Mouse (Mus musculus) bone marrow macrophage, adult 2 months (primary cell): ENCODE results near the gene Nr1h4. TPM values are rescaled to one million over a fixed set of nuclear protein-coding genes. Genes with fewer than 3 reads are reported as not detected.

Source experiments
- H3K27ac ChIP-seq: 2 replicates; pipeline ENCODE4 v1.5.1; 2012; ENCODE audit warnings: low read depth, low read length; ENCODE audit not compliant: insufficient read depth
- H3K4me1 ChIP-seq: 2 replicates; pipeline ENCODE4 v1.6.1; 2012; ENCODE audit warnings: low read length; ENCODE audit not compliant: control insufficient read depth, insufficient read depth
- H3K4me3 ChIP-seq: 2 replicates; pipeline ENCODE4 v1.5.1; 2012; ENCODE audit warnings: mild to moderate bottlenecking, low read length, moderate library complexity; ENCODE audit not compliant: insufficient read depth
- CTCF ChIP-seq: IDR thresholded peaks from 2 replicates; pipeline ENCODE4 v1.5.1; 2012; ENCODE audit warnings: low read depth, mild to moderate bottlenecking, low read length, moderate library complexity
- POLR2A ChIP-seq: IDR thresholded peaks from 2 replicates; pipeline ENCODE4 v1.6.1; 2012; ENCODE audit warnings: mild to moderate bottlenecking, low read depth, low read length, borderline replicate concordance
- polyA plus RNA-seq: library from polyadenylated mRNA; stranded (reverse); fragments of >200 nt; gene quantifications from 2 replicates; pipeline ENCODE4 v1.2.4, GENCODE M21; 2012; ENCODE audit not compliant: missing spikeins, insufficient read depth, insufficient read length

The Nr1h4 gene
- polyA plus RNA-seq, 1 experiment, result not detected

DNA sequence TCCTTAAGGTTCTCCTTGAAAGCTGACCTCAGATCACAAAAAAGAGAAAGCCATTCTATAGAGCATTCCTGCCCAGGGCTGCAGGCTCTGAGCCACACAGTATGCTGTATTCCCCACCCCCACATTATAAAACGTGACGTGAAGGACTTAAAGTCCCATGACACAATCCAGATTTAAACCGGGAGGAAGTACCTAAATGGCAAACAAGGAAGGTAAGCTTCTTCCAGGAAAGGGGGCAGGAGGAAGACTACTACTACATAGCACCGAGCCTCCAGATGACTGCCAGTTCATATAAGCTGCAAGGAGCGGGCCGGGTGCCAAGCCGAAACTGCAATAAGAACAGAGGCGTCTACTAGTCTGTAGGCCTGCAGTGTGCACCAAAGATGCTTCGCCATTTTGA is 97.5 kb downstream of the Nr1h4 start:
- H3K4me1 ChIP-seq, result peaks cover 17% of the 10 kb centered on the region; the same call in 1 of the 2 replicates
- H3K4me3 ChIP-seq, result no peak overlapping the region
- H3K27ac ChIP-seq, result no peak overlapping the region
- TF ChIP-seq POLR2A (no peak), CTCF (no peak)

DNA sequence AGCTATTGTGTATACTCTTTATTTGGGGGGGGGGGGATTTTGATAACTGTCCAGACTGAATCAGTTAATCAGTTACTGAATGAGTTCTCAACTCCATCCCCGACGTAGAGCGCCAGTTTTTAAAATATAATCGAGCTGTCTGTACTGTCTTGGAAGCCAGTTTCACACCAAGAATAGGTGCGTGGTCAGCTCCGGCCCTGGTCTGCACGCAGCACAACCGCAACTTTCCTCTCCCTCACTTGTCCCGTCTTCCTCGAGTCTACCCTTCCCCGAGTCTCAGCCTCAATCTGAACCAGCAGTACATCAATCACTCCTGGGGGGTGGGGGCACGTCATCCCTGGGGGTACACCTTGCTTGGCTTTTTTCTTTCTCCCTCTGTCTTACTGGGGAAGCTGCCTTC is 98.0 kb downstream of the Nr1h4 start:
- no peak overlapping the region for H3K27ac ChIP-seq
- no peak overlapping the region for H3K4me3 ChIP-seq
- TF ChIP-seq POLR2A (no peak), CTCF (no peak)
- peaks cover 16% of the 10 kb centered on the region; the same call in 1 of the 2 replicates for H3K4me1 ChIP-seq

DNA sequence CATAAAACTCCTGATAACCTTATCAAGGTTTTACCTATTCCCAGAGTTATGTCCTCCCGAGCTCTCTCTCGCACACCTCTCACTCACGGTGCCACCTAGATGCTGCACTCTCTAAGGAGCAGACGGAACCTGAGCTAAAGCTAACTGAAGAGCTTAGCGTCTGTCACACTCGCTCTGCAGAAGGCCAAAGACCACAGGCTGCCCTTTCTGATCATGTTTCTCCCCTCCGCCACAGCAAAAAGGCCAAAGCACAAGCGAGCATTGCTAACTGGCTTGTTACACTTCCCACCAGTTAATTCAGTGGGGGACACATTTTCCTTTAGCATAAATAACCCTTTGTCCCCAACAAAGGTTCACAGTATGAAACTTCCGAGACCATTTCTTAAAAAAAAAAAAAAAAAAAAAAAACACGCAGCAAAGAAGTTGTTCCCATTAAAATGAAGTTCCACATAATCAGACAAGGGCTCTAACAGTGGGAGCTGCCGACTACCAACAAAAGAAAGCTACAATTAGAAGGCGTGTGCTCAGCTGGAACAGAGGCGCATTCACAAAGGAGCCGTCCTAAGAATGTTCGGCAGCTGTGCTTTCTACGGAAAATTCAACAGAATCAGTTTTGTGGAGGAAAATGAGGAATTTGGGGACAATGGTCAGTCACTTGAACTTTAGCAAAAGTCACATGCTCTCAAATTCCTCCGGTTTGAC is 98.7 kb downstream of the Nr1h4 start:
- Histone ChIP-seq H3K4me1 (peaks cover 15% of the 10 kb centered on the region; the same call in 1 of the 2 replicates), H3K27ac (no peak overlapping the region), H3K4me3 (no peak overlapping the region)
- TF ChIP-seq CTCF (no peak), POLR2A (no peak)

DNA sequence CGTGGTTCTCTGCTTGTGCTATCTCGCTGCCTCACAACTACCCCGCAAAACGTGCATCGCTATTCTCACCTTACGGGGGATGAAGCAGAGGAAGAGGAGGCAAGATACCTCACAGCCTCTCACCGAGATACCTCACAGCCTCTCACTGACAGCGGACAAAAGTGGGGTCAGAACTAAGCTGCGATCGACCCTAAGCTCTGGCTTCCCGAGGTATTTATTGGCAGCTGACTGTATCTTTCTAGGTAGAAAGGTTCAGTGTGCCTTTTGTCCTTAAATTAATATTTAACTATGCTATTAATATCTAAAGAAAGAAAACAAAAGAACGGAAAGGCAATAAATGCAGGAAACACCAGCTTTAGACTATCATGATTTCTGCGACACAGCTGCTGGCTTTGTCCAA is 100.6 kb downstream of the Nr1h4 start:
- Histone ChIP-seq H3K4me3 (no peak overlapping the region), H3K27ac (no peak overlapping the region), H3K4me1 (peaks cover 14% of the 10 kb centered on the region; the same call in 1 of the 2 replicates)
- TF ChIP-seq POLR2A (no peak), CTCF (no peak)

DNA sequence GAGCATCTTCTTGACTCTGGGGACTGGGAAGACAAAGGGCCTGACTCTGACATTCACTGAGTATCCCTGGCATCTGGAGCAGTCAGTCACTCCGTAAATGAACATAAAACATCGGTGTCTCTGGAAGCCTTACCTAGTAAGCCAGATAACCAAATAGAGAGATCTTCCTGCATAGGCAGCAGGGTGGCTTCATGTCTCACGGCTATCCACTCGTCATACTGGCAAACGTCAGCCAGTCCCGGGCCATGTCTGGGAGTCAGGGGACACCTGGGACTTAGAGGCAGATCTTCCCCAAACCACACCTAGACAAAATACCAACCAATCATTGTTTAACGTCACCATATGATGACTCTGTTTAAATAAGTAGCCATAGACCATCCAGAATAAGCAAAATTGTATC is 102.6 kb downstream of the Nr1h4 start:
- TF ChIP-seq POLR2A (no peak), CTCF (no peak)

DNA sequence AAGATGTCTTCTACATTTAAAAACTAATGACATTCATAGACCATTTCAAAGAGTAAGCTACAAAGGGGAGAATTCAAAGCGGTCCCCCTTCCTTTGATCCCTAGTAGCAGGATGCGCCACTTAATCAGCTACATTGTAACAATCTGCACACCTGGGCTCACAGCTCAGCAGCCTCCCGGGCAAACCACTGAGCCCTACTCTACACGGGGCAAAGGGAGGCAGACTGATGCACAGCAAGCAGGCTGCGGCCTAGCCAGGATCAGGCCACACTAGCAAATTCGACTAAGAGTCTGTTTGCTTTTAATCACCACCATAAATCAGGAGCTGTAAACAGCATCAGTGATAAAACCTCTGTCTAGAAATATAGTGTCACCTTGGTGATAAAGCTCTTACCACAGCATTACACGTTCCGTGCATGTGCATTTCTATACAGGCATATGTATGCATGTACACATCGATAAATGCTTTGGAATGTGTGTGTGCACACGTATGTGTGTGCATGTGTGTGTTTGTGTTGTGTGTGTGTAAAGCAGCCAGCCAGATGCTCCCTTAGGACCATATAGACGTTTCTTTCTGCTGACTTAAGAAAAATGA is 108.5 kb downstream of the Nr1h4 start:
- H3K27ac ChIP-seq, result no peak overlapping the region
- TF ChIP-seq CTCF (no peak), POLR2A (no peak)
- no peak overlapping the region for H3K4me3 ChIP-seq
- no peaks in the 10 kb centered on the region for H3K4me1 ChIP-seq

More for the DNA sequence above, 102.6 kb downstream of the Nr1h4 start:
- Histone ChIP-seq H3K27ac (no peak overlapping the region), H3K4me3 (no peak overlapping the region), H3K4me1 (peaks cover 6% of the 10 kb centered on the region; the same call in 1 of the 2 replicates)

DNA sequence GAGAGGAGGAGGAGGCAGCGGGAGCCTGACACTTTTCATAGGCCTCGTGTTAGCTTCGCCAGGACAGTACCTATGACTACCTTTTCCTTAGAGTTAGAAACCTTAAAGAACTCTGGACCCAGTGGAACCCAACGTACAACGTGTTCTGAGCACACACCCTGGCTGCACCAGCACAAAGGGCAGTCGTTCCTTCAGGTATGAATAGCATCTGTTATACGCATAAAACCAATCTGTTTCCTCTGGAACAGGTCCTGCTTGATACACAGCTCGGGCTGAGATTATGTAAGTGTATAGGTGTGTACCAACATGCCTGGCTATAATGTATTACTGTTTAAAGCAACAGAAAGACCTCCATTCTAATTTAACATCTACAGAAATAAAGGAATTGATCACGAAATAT is 109.2 kb downstream of the Nr1h4 start:
- Histone ChIP-seq H3K4me1 (no peaks in the 10 kb centered on the region), H3K27ac (no peak overlapping the region), H3K4me3 (no peak overlapping the region)
- TF ChIP-seq POLR2A (no peak), CTCF (no peak)

DNA sequence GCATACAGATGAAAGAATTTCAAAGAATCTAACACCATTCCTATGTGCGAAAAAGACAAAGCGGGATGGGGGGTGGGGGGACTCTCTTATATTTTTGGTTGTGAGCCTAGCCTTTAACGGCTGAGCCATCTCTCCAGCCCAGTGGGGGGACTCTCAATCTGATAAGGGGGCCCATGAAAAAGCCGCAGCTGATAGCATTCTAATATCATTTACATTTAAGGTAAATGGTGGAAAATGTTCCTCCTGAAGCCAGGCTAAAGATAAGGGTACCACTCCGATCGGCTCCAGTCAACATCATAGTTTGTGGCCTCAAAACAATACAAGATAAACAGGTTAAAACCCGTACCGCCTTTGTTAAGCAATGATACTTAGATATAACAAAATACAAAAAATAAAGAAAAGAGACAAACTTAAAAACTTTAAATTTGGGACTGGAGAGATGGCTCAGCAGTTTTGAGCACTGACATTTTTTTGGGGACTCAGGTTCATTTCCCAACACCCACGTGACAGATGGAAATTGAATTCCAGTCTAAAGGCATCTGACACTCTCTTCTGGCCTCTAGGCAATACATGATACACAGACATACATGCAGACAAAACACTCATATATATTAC is 110.1 kb downstream of the Nr1h4 start:
- no peak overlapping the region for H3K27ac ChIP-seq
- no peak for TF ChIP-seq POLR2A
- no peak for TF ChIP-seq CTCF
- no peak overlapping the region for H3K4me3 ChIP-seq
- H3K4me1 ChIP-seq, result no peaks in the 10 kb centered on the region

DNA sequence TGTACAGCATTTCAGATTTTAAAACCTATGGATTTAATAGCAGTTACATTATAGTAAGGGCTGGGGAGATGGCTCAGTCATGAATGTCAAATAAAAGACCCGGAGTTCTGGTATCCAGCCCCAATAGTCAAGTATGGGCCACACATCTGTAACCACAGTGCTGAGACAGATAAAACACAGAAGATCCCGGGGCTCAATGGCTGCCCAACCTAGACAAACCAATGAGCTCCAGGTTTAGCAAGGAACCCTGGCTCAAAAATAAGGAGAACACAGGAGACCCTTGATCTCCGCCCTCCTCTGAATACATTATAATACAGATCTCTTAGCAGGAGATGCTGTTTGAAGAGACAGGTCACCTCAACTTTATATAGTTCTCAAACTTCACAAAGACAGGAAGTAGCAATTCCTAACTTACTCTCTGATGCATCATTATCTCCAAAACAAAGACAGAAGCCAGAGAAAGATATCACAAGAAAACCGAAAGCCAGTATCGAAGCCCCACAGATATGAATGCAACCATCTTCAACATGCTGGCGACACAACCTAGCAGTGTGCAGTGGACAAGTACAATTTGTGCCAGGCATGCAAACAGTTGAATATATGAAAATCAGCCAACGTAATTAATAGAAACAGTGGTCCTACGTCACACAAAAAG is 110.8 kb downstream of the Nr1h4 start:
- Histone ChIP-seq H3K4me3 (no peak overlapping the region), H3K4me1 (no peaks in the 10 kb centered on the region), H3K27ac (no peak overlapping the region)
- TF ChIP-seq POLR2A, result no peak
- TF ChIP-seq CTCF, result no peak

DNA sequence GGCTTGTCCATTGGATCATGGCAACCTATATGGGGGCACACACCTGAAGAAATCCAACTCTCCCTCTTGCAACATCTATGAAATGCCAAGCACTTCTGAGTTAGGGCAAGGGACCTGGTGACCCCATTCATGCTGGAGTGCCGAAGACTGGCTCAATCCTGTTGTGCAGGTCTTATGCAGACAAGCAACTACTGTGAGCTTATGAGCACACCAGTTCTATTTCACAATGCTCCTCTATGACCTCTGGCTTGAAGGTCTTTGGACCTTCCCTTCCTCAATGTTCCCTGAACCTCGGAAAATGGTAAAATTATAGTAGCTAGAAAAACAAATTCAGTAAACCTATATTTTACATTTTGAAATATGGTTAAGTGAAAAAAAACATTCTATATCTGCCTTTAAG is 115.4 kb downstream of the Nr1h4 start:
- peaks cover 7% of the 10 kb centered on the region for H3K4me1 ChIP-seq
- no peak overlapping the region for H3K4me3 ChIP-seq
- H3K27ac ChIP-seq, result no peak overlapping the region
- no peak for TF ChIP-seq POLR2A
- no peak for TF ChIP-seq CTCF

DNA sequence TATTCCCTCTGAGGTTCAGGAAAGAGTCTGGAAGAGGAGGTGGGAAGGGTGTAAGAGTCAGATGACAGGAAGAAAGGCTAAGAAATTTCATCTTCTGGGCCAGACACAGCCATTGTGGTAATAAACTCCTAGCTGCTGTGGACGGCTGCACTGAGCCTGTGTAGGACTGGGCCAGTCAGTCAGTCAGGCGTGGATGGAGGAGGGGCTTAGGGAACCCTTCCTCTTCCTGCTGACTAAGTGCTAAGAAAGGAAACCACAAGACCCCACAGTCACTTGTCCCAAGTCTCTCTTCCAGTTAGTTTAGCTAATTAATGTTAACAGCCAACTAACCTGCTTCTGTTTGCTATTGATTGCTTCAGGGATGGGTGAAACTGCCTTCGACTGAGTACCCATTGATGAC is 117.9 kb downstream of the Nr1h4 start:
- Histone ChIP-seq H3K27ac (0 out of 2 replicates have a peak overlapping the region, but pooled peaks have one; percentile 0), H3K4me3 (no peak overlapping the region), H3K4me1 (peaks cover 7% of the 10 kb centered on the region)
- TF ChIP-seq POLR2A (no peak), CTCF (no peak)
